Mouse (Mus musculus): ENCODE data around the gene Ptpn13. TPM values are rescaled to one million over a fixed set of nuclear protein-coding genes. Genes with fewer than 3 reads are reported as not detected.

The Ptpn13 gene
- total RNA-seq, 2 experiments from 2014 or later: 8.3 to 10.8 TPM

- DNase-seq (ENCODE audit: extremely low spot score in 1 of 2, low spot score in 1 of 2): no peak
These were observed 76.8 kb downstream of the Ptpn13 start for GRCm38 (mm10) chr5:103501839-103502238.

DNA sequence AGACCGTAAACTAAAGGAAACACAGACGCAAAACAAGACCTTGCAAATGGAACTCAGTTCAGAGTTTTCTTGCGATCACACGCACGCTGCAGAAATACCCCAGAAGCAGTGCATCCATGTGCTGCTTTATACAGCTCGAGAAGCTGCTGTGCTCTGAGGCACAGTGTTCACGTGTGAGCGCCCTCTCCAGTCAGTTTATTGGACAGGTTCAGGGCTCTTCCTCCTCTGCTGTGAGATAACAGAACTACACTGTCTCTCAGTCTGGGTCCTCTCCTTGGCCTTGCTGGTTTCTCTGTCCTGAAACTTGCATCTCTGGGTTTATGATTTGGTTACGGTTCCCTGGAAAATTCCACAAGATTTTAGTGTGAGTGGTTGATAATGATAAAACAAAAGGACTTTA lies 88.2 kb downstream of the Ptpn13 start:
- DNase-seq (ENCODE audit: extremely low spot score in 1 of 2, low spot score in 1 of 2): no peak

GRCm38 (mm10) chr5:103514441-103514840 lies 89.4 kb downstream of the Ptpn13 start:
- no peak for DNase-seq (ENCODE audit: extremely low spot score in 1 of 2, low spot score in 1 of 2)

DNA sequence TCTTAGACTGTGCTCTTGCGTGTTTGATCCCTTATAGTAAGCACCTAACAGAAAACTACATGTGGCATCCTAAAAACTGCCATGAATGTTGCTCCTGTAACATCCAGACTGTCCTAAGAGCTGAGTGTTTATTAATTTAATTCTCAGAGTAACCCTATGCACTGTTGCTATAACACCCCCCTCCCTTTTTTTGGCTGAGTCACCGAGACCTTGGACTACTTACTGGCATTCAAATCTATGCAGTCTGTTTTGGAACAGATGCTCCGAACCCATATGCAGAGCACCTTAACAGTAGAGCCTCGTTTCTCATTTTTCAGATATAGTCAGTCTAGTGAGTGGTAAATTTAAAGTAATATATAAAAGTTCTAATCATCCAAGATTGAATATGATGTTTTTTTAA lies 90.9 kb downstream of the Ptpn13 start:
- DNase-seq (ENCODE audit: extremely low spot score in 1 of 2, low spot score in 1 of 2): no peak

GRCm38 (mm10) chr5:103516555-103516954 lies 91.6 kb downstream of the Ptpn13 start:
- DNase-seq (ENCODE audit: extremely low spot score in 1 of 2, low spot score in 1 of 2): no peak

GRCm38 (mm10) chr5:103517641-103518040 lies 92.6 kb downstream of the Ptpn13 start:
- DNase-seq (ENCODE audit: extremely low spot score in 1 of 2, low spot score in 1 of 2): no peak

DNA sequence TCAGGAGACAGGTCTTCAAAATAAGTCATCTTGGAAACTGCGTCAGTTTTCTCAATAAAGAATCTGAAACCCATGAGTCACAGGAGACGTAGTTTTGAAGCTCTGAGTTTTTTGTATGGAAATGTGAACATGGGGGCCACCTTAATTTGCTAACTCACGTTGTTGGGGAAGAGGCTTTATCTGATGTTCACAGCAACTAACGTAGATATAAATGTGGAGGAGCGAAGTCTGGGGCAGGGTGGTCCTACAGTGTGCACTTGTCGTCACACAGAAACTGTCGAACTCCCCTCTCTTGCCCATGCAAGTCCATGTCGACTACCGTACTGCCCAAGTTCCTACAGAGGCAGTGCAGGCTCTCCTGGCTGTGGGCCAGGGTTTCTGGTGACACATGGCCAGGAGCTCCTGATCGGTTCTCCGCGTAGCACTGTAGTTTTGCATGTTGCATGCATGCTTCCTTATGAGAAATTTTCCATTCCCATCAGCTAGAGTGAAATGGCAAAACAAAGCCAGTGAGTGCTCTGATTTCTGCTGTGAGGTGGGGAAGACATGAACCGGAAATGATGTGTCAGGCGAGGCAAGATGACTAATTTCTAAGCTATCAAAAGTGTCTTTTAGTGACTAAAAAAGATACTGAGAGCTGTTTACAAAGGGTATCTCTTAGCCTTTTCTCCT lies 93.9 kb downstream of the Ptpn13 start:
- peak in 1 of 2 experiments; percentile 11 for DNase-seq (ENCODE audit: extremely low spot score in 1 of 2, low spot score in 1 of 2)

- DNase-seq (ENCODE audit: extremely low spot score in 1 of 2, low spot score in 1 of 2): no peak
These were observed 97.4 kb downstream of the Ptpn13 start for GRCm38 (mm10) chr5:103522371-103522770.

GRCm38 (mm10) chr5:103526668-103527436 lies 101.9 kb downstream of the Ptpn13 start:
- no peak for DNase-seq (ENCODE audit: extremely low spot score in 1 of 2, low spot score in 1 of 2)

DNA sequence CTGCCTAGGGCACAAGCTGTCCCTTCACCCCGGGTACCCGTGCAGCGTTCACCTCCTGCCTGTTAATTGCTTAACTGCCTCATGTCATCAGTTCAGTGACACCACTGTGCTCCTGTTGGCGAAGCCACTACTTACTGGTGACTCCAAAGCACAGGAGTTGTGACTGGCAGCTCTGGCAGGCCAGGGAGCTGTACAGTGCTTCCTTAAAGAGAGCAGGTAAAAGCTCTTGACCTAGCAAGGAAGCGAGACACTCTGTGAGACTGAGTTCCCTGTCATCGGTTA lies 102.4 kb downstream of the Ptpn13 start:
- no peak for DNase-seq (ENCODE audit: extremely low spot score in 1 of 2, low spot score in 1 of 2)

GRCm38 (mm10) chr5:103530214-103530613 lies 105.2 kb downstream of the Ptpn13 start:
- no peak for DNase-seq (ENCODE audit: extremely low spot score in 1 of 2, low spot score in 1 of 2)

DNA sequence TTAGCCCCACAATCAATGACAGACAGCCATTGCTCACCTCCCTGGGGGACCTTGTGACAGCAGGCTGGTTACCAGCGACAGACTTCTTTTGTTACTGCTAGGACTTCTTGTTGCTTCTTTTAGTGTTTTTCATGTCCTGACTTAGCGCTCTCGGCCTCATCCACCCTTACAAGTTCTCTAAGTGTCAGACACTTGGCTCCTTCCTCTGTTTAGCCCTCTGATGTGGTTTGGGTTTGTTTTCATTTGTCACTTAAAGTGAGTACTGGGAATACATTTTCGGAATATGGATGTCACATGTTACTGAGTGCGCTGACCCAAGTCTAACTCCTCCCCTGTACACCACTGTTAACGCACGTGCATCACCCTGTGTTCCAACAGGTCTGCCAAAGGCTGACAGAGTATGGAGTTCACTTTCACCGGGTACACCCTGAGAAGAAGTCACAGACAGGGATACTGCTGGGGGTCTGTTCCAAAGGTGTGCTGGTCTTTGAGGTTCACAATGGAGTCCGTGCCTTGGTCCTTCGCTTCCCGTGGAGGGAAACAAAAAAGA lies 107.9 kb downstream of the Ptpn13 start:
- no peak for DNase-seq (ENCODE audit: extremely low spot score in 1 of 2, low spot score in 1 of 2)

- no peak for DNase-seq (ENCODE audit: extremely low spot score in 1 of 2, low spot score in 1 of 2)
These were observed 109.5 kb downstream of the Ptpn13 start for GRCm38 (mm10) chr5:103534454-103534853.

GRCm38 (mm10) chr5:103537429-103537828 lies 112.4 kb downstream of the Ptpn13 start:
- DNase-seq (ENCODE audit: extremely low spot score in 1 of 2, low spot score in 1 of 2): no peak

DNA sequence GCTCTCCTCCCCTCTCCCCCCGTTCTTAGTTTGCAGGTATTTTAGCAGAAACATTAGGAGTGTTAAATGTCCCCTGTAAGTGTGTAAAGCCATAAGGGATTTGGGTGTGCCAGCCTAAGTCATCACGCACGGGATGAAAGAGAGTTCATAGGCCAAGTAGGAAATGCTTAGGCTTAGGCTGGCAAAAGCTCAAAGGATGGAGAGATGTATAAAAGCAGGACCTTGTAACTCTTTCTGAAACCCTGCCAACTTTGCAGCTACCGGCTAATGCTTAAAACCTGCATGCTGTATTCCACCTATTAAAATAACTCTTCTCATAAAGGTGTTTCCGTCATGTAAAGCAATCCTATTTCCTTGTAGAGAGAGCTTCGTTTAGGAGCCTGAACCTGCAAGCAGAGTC lies 115.6 kb downstream of the Ptpn13 start:
- DNase-seq (ENCODE audit: extremely low spot score in 1 of 2, low spot score in 1 of 2): no peak

- peak; percentile 11 to 13 for DNase-seq (ENCODE audit: extremely low spot score in 1 of 2, low spot score in 1 of 2)
These were observed 116.1 kb downstream of the Ptpn13 start for GRCm38 (mm10) chr5:103541136-103541535.

GRCm38 (mm10) chr5:103541542-103541941 lies 116.5 kb downstream of the Ptpn13 start:
- no peak for DNase-seq (ENCODE audit: extremely low spot score in 1 of 2, low spot score in 1 of 2)

DNA sequence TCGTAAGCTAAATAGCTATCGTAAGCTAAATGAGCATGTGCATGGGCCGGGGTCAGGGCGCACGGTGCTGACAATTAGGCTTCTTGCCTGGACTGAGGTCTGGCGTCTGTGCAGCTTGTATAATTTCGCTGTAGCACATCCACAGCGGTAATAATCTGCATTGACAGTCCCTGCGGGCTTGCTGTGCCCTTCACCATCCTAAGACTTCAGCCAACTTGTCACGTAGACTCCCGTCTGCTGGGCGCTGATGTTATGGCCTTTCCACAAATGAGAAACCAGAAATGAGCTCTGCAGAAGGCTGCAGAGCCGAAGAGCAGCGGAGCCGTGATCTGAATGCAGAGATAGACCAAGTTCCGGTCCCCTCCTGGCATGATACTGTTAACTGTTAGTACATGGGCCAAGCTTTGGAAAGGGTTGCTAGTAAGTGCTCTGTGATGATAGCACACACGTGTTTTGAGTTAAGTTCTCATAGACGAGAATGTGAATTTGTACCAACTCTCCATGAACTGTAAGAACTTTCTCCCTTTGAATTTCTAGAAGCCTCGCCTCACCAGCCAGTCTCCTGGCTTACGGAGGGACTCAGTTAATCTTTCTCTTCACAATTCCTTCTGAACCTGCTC lies 120.5 kb downstream of the Ptpn13 start:
- DNase-seq (ENCODE audit: extremely low spot score in 1 of 2, low spot score in 1 of 2): no peak

- DNase-seq (ENCODE audit: extremely low spot score in 1 of 2, low spot score in 1 of 2): no peak
These were observed 129.8 kb downstream of the Ptpn13 start for GRCm38 (mm10) chr5:103554769-103555168.

- no peak for DNase-seq (ENCODE audit: extremely low spot score in 1 of 2, low spot score in 1 of 2)
These were observed 135.6 kb downstream of the Ptpn13 start for GRCm38 (mm10) chr5:103560546-103560945.

DNA sequence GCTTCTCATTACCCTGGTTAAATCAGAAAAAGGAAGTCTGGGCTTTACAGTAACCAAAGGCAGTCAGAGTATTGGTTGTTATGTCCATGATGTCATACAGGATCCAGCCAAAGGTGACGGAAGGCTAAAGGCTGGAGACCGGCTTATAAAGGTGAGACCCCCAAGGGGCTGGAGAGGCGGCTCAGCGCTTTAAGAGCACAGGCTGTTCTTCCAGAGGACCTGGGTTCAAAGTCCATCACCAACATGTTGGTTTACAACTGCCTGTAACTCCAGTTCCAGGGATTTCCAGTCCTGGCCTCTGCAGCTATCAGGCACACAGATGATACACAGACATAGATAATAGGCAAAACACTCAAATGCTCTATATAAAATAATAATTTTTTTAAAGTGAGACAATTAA lies 143.0 kb downstream of the Ptpn13 start:
- no peak for DNase-seq (ENCODE audit: extremely low spot score in 1 of 2, low spot score in 1 of 2)

Measured in layer of hippocampus, postnatal 25 days (tissue).